Mouse (Mus musculus) layer of hippocampus, adult 18-20 months (tissue): ENCODE results near the gene Epor. TPM values are rescaled to one million over a fixed set of nuclear protein-coding genes. Genes with fewer than 3 reads are reported as not detected.

ENCODE experiments used
- DNase-seq, 2 experiments: peaks; one replicate each; pipeline ENCODE4 v3.0.0; 2022; ENCODE audit warnings: low spot score in 2 of 2
- long read RNA-seq: library from polyadenylated mRNA; stranded (forward); transcript quantifications from one replicate; pipeline ENCODE4 v2.0.0, GENCODE M21; 2021
- total RNA-seq, 2 experiments: library from RNA; stranded (reverse); gene quantifications; 2 replicates each; pipeline ENCODE4 v1.2.3; 2021

Epor gene
- 1 to 10 TPM; 9.0 to 9.1 TPM for total RNA-seq
- long read RNA-seq, partial matches to known transcripts, result 5 of 12 reads
- long read RNA-seq, other reads (novel, unspliced or antisense), result 7 of 12 reads

GRCm38 (mm10) chr9:21963417-21963816 is at the start of gene Epor:
TSS of gene Epor (minus strand) at chr9:21963506.
- no peak for DNase-seq

- DNase-seq, result no peak
Measured at GRCm38 (mm10) chr9:22012731-22013130, 49.4 kb upstream of the Epor start.

DNA sequence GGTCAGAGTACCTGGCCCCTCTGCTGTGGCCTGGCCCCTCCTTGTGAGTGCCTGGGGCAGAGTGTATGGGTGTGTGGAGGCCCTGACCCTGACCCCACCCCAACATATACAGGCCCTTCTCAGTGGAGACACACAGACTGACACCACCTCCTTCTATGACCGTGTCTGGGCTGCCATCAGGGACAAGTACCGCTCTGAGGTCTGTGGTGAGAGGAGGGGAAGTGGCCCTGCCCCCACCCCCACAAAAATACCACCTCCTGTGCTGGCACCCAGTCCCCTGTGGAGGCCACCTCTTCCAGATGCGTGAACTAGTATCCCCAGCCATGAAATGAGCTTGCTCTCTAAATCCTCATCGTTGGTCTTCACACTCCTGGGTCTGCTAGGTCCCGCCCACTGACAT is 47.7 kb upstream of the Epor start:
- DNase-seq, result no peak

- DNase-seq, result no peak
Measured at GRCm38 (mm10) chr9:22004546-22004945, 41.2 kb upstream of the Epor start.

- peak in 1 of 2 experiments; percentile 57 for DNase-seq
Measured at GRCm38 (mm10) chr9:22003163-22003554, 39.9 kb upstream of the Epor start.

DNA sequence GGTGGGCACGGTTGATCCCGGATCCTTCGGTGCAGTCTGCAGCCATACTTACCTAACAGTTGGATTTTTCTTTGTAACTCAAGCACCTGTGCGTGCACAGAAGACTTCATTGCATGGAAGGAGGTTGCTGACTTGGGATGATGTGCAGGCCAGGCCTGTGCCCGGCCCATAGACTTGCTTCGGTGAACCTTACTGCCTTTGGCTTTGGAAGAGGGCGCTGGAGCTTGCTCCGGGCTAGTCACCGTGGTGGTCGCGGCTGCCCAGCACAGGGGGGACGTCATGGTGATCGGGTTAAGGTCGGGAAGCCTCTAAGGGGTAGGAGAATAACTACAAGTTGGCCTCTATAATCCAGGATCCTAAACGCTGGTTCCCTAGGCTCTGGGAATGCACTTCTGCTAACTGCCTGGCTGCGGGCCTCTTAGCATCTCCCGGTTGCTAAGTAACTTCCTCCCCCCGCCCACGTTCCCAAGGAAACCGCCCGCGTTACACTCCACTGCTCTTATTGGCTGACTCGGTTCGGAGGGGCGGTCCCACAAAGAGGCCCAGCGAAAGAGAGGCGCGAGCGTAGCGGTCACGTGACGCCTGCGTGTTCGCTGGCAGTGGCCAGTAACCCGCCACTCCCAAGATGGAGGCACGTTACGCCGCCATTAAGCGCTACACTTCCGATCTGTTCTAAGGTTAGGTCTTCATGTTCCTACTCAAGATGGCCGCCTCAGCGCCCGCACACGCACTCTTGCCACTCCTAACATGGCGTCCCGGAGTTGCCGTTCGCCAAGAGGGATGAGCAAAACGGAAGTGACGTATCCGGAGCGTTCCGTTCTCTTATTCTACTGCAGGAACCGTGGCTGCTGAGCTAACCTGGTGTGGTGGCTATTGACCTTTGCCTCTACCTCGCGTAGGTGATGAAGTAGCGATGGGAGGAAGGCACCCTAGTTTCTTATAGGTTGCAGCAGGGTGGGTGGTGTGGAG is 39.2 kb upstream of the Epor start, which contains the start of the genes Ccdc151 and Prkcsh:
TSS of gene Ccdc151 (minus strand) at position 441 of the 969 bp plus-strand sequence.
TSS of gene Prkcsh (plus strand) at position 613 of the 969 bp plus-strand sequence.
- DNase-seq, result peak; percentile 100

DNA sequence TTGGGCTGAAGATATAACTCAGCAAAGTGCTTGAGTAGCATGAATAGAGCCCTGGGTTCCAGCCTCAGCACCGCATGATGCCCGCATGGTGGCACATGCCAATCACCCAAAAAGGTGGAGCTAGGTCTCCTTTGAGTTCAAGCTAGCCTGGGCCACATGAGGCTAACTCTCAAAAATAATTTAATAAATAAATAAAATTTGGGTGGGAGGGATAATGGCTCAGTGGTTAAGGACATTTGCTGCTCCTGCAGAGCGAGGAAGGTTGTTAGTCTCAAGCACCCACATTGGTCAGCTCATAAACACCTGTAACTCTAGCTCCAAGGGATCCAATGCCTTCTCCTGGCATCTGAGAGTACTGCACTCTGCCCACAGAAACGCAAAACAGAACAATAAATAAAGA is 38.3 kb upstream of the Epor start:
- DNase-seq, result no peak

GRCm38 (mm10) chr9:22000296-22000695 is 37.0 kb upstream of the Epor start:
- DNase-seq, result no peak

DNA sequence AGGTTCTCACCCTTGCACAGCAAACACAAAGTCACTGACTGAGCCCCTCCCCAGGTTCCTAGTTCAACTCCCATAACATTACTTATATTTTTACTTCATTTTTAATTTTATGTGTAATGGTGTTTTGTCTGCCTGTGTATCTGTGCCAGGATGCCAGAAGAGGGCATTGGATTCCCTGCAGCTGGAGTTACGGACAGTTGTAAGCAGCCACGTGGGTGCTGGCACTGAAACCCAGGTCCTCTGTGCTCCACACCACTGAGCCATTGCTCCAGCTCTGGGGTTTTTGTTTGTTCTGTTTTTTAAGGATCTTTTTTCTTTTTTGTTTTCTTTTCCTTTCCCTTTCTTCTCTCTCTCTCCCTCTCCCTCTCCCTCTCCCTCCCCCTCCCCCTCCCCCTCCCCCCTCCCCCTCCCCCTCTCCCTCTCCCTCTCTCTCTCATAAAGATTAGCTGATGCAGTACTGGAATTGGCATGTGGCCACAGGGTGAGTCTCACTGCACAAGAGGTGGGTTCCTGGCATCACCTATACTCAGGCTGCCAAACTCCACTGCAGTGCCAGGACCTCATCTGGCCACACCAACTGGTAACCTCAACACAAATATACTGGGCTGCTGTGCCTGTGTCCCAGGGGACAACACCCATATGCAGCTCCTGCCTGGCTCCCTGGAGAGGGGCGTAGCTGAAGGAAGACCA is 33.0 kb upstream of the Epor start:
- no peak for DNase-seq

DNA sequence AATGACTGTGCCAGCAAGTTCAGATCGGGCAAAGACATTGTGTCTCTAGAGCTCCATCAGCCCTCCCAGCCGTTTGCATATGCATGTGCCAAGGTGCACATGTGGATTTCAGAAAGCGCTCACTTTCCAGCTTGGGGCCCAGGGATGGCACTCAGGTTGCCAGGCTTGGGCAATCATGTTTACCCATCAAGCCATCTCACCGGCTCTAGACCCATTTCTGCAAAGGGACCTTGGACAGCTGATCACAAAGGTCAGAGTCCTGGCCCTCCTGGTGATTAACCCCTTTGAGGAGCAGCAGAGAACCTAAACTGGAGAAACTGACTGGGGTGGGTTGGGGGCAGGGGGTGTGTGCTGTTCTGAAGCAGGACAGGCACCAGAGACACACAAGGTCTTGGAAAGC is 28.9 kb upstream of the Epor start:
- DNase-seq, result no peak

- DNase-seq, result no peak
Measured at GRCm38 (mm10) chr9:21989230-21990110, 26.2 kb upstream of the Epor start, which contains the start of gene Rgl3. TSS of gene Rgl3 (minus strand) at chr9:21989446.

GRCm38 (mm10) chr9:21988421-21989101 is 25.3 kb upstream of the Epor start:
- DNase-seq, result no peak

GRCm38 (mm10) chr9:21987592-21988342 is 24.5 kb upstream of the Epor start:
- DNase-seq, result no peak

DNA sequence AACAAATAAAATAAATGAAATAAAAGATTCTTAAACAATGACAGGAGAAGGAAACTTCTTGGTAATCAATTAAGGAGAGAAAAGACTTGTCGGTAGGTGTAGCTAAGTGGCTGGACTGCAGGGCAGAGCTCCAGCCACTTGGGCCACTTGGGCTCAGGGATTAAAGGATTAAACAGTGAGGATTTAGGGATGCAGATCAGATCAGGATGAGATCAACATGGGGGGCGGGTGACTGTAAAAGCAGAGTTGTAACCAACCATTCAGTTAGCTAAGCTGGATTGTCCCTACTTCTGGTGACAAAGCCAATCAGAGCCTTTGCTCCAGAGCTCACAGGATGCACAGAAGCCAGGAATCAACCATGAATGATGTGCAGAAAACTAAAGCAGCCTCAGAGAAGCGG is 20.6 kb upstream of the Epor start:
- no peak for DNase-seq

DNA sequence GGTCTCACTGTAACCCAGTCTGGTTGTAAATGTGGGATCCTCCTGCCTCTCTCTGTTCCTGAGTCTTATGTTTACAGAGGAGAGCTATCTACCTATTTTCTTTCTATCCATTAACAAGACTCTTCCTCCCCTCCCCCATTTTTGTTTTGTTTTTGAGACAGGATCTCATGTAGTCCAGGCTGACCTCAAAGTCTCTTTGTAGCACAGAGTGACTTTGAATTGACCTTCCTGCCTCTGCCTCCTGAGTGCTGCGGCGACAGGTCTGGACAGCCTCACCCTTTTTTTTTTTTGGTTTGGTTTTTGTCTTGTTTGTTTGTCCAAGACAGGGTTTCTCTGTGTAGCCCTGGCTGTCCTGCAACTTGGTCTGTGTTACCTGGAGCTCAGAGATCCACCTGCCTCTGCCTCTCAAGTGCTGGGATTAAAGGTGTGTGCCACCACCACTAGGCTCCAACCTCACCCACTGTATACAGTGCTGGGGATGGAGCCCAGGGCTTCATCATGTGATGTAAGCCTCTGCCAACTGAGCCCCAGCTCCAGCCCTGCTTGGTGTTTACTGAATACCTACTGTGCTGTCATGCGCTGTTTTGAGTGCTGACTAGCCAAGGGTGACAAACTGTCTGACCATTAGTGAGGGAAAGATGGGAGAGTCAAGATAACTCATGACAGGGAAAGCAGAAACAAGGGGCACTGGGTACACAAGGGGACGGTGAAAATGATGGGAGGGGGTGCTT is 15.3 kb upstream of the Epor start:
- no peak for DNase-seq

DNA sequence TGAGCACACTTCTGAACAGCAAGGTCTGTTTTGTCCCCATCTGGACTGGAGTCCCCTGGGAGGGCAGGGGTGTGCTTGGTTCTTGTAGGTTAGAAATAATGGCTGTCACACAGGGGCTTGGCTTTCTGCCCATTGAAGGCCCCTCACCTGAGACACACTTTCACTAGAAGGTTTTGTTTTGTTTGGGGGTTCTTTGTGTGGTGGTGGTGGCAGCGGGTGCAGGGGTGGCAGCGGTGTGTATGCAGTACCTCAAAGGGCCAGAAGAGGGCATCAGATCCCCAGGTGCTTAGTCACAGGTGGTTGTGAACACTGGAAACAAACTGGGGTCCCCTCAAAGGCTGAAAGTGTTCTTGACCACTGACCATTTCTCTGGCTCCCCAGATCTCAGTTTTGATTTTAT is 14.7 kb upstream of the Epor start:
- DNase-seq, result no peak

DNA sequence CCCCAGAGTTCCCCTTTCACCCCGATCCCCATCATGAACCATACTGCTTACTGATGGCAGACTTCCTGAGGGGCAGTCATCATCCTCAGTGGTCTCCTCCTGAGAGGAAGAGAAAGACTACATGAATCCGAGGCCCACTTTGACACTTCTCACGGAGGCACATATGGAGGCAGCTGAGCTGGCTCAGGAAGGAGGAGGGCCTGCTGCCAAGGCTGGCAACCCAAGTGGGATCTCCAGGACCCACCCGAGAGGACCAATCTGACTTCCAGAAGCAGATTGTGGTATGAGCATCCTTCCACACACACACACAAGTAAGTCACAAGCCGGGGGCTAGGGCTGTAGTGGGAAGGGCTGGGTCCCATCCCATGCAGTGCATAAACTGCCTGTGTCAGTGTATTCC is 14.0 kb upstream of the Epor start:
- no peak for DNase-seq

GRCm38 (mm10) chr9:21976626-21977175 is 13.4 kb upstream of the Epor start:
- DNase-seq, result no peak

GRCm38 (mm10) chr9:21969304-21969703 is 6.0 kb upstream of the Epor start:
- DNase-seq, result no peak
